Mouse (Mus musculus) limb, embryonic 14.5 days (tissue): ENCODE results near the gene Arfgap2. TPM values are rescaled to one million over a fixed set of nuclear protein-coding genes. Genes with fewer than 3 reads are reported as not detected.

Experiments used
- ATAC-seq: fragments of 200-750 bp; cut with Nextera tagmentation; 2 replicates; pipeline ENCODE4 v1.8.0; 2017; ENCODE audit warnings: low read depth, moderate number of reproducible peaks, moderate TSS enrichment; ENCODE audit not compliant: low FRiP score
- DNase-seq: peaks from one replicate; pipeline ENCODE4 v3.0.0-alpha.2; 2015; ENCODE audit warnings: low spot score
- H3K27ac ChIP-seq: fragments of 300-500 bp; sonication (generic); replicated peaks from 2 replicates; pipeline ENCODE4 v1.5.1; 2014; ENCODE audit warnings: low read depth, mild to moderate bottlenecking, low read length, moderate library complexity, mixed read lengths
- H3K27me3 ChIP-seq: fragments of 300-500 bp; sonication (generic); 2 replicates; pipeline ENCODE4 v1.6.1; 2014; ENCODE audit warnings: low read length, mixed read lengths; ENCODE audit not compliant: control insufficient read depth, insufficient read depth
- H3K36me3 ChIP-seq: fragments of 300-500 bp; sonication (generic); 2 replicates; pipeline ENCODE4 v1.6.1; 2014; ENCODE audit warnings: mild to moderate bottlenecking, low read length, moderate library complexity, mixed read lengths; ENCODE audit not compliant: control insufficient read depth, insufficient read depth
- H3K4me1 ChIP-seq: fragments of 300-500 bp; sonication (generic); 2 replicates; pipeline ENCODE4 v1.6.1; 2014; ENCODE audit warnings: antibody characterized with exemption, low read length, mixed read lengths; ENCODE audit not compliant: control insufficient read depth, insufficient read depth
- H3K4me2 ChIP-seq: fragments of 300-500 bp; sonication (generic); replicated peaks from 2 replicates; pipeline ENCODE4 v1.6.1; 2014; ENCODE audit warnings: low read depth, mild to moderate bottlenecking, low read length, moderate library complexity; ENCODE audit not compliant: severe bottlenecking
- H3K4me3 ChIP-seq: fragments of 300-500 bp; sonication (generic); replicated peaks from 2 replicates; pipeline ENCODE4 v1.5.1; 2014; ENCODE audit warnings: low read length
- H3K9ac ChIP-seq: fragments of 300-500 bp; sonication (generic); 2 replicates; pipeline ENCODE4 v1.6.1; 2014; ENCODE audit warnings: mild to moderate bottlenecking, low read depth, low read length, moderate library complexity; ENCODE audit not compliant: severe bottlenecking
- H3K9me3 ChIP-seq: fragments of 300-500 bp; sonication (generic); 2 replicates; pipeline ENCODE4 v1.6.1; 2016; ENCODE audit warnings: low read length; ENCODE audit not compliant: control insufficient read depth
- POLR2A ChIP-seq: fragments of 200-500 bp; IDR thresholded peaks from 2 replicates; pipeline ENCODE4 v1.8.0; 2012; ENCODE audit warnings: inconsistent platforms, mild to moderate bottlenecking, moderate library complexity, borderline replicate concordance; ENCODE audit not compliant: insufficient read depth, insufficient read length; ENCODE audit errors: extremely low read depth
- WGBS: fragments of 180-500 bp; shearing (Covaris S2); extraction: QIAGEN DNeasy Blood & Tissue Kit; methylation state at CpG from one replicate; pipeline ENCODE4 v1.1.7; 2014; 5-methylcytosine and 5-hydroxymethylcytosine counted together
- polyA plus RNA-seq, 2 experiments: library from polyadenylated mRNA; depleted of rRNA in 1 of 2; stranded (reverse) in 1 of 2; unstranded in 1 of 2; fragments of >200 nt; fragmentation: Nextera tagmentation in 1 of 2; extraction: Ambion mirVana in 1 of 2; gene quantifications; 2 replicates each; pipeline versions ENCODE4 v1.2.1 to v1.2.3; 2012 to 2014

Arfgap2 gene
- polyA plus RNA-seq, 2 experiments: 59.8 to 78.8 TPM

DNA sequence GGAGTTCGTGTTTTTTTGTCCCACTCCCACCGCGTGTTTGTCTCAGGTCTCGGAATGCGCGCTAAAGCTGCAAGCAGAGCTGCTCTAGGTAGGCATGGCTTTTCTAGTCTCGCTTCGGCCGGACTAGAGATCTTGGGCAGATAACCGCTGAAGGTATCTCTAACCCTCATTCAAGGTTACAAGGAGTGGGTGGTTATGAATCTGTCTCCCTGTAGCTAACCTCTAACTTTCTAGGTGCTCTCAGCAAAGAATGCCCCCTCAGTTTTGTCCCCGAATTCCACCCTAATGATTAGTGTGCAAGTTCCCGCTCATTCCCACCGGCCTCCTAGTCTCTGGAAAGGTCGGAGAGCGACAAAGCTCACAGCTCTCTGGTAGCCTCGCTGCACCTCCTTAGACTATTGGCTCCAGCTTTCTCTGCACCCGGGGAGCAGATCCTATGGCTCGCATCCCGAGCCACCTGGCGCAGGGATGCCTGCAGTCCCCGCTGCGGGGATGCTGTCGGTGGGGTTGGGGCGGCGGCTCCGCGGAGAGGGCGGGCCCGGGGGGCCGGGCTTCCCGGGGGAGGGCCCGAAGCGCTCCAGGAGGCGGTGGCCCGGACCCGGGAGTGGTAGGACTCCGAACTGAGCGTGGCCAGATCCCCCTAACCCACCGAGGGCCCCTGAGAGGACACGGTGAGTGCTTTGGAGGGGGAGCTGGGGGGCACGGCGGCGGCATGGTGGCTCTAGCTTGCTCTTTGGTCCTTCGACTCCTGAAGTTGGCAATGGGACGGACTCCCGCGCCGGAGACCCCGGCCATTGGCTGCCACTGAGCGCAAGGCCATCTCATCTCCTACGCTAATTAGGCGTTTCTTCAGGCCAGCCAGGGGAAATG, 8.3 kb upstream of the Arfgap2 start:
- H3K27me3 ChIP-seq: peaks cover 19% of the 10 kb centered on the region; the same call in 1 of the 2 replicates
- peaks cover 21% of the 10 kb centered on the region for H3K4me1 ChIP-seq
- peak overlapping the region; percentile 67 for H3K4me3 ChIP-seq
- H3K9me3 ChIP-seq: no peaks in the 10 kb centered on the region
- peak overlapping the region; percentile 95 for H3K4me2 ChIP-seq
- peak overlapping the region; percentile 69 for H3K9ac ChIP-seq
- peaks cover 8% of the 10 kb centered on the region for H3K36me3 ChIP-seq
- H3K27ac ChIP-seq: peak overlapping the region; percentile 77
- TF ChIP-seq POLR2A: no peak
- DNase-seq: peak; percentile 44
- 1% methylated on average over 39 of the region's 52 CpGs for WGBS
- ATAC-seq: peak; percentile 69

DNA sequence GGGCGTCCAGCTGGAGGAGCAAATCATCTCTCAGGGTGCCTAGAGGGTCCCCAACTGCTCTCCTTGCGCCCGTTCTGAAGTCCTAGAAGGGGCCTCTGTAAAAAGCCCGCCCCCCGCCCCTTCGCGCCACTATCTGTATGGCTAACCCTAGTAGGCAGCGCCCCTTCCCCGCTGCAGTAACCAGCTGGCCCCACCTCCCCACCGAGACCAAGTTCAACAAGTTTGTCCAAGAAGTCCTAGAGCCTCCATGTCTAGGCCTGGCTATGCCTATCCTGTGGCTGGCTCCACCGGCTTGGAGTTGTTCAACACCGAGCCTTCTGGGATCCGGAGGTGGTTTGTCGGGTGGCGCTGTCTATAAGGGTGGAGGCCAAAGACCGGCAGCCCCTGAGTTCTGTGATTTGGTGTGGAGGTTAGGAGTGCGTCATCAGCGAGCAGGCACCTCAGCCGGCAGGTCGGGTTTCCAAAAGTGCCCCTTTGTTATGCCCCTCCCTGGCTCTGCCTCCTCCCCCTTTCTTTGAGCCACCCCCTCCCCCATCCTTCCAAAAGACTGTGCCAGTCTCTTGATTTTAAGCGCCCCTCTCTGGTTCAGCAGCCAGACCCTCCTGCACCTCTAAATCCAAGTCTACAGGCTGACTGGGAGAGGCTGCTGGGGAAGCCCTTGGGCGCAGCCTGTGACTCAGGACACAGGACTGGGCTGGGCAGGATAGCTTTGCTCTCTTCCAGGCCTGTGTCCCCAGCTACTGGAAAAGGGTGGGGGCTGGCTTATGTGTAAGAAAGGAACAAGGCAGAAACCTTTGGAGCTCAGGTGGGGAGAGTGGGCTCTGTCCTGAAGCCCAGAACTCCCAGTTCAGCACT, 7.4 kb upstream of the Arfgap2 start:
- TF ChIP-seq POLR2A: no peak
- WGBS: under 1% methylated on average over 22 of the region's 22 CpGs
- Histone ChIP-seq H3K4me2 (peak overlapping the region; percentile 95), H3K4me3 (peak overlapping the region; percentile 67), H3K9ac (peak overlapping the region; percentile 69), H3K9me3 (no peaks in the 10 kb centered on the region), H3K27me3 (peaks cover 19% of the 10 kb centered on the region; the same call in 1 of the 2 replicates), H3K27ac (peak overlapping the region; percentile 77), H3K36me3 (peaks cover 15% of the 10 kb centered on the region), H3K4me1 (peaks cover 21% of the 10 kb centered on the region)
- ATAC-seq (peak; percentile 81), DNase-seq (peak; percentile 75)

DNA sequence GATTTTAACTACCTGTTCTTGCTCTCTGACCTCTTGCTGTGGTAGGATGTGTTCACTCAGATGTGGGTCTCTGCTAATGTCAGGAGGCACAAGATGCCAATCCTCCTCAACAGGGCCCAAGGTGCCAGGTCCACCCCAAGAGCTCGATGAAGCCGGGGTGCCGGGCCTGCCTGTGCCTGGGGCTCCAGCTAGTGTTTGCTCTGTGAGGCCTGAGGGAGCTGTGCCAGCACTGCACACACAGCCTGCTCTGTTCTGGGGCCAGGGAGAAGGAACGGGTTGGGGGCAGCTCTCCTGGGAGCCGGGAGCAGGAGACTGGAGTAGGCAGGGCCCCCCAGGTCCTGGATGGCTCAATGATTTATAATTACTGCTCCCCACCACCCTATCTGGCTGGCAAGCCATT, 6.7 kb upstream of the Arfgap2 start:
- H3K4me3 ChIP-seq: peak overlapping the region; percentile 67
- ATAC-seq (no peak), DNase-seq (no peak)
- H3K36me3 ChIP-seq: peaks cover 22% of the 10 kb centered on the region
- TF ChIP-seq POLR2A: no peak
- H3K4me2 ChIP-seq: peak overlapping the region; percentile 95
- H3K27ac ChIP-seq: peak overlapping the region; percentile 77
- peaks cover 21% of the 10 kb centered on the region for H3K4me1 ChIP-seq
- peaks cover 19% of the 10 kb centered on the region; the same call in 1 of the 2 replicates for H3K27me3 ChIP-seq
- WGBS: 53% methylated on average over 5 of the region's 5 CpGs
- no peaks in the 10 kb centered on the region for H3K9me3 ChIP-seq
- H3K9ac ChIP-seq: peak overlapping the region; percentile 69

DNA sequence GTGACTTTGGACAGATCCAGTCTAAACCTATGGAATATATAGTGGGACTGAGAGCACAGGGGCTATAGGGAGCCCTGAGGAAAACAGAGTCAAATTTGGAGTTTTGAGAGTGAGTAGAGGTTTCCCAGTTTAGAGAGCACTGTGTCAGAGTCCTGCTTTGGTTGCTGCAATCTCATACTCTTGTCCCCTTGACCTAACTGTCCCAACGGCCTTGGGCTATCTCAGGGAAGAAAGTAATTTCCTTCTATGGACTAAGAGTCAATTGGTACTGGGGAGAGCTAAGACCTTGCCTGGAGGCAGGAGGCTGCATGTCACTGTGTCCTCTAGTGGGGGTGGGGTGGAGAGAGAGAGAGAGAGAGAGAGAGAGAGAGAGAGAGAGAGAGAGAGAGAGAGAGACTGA, 5.9 kb upstream of the Arfgap2 start:
- Histone ChIP-seq H3K27me3 (peaks cover 19% of the 10 kb centered on the region; the same call in 1 of the 2 replicates), H3K4me3 (peak overlapping the region; percentile 67; the same call in 1 of the 2 replicates), H3K27ac (0 out of 2 replicates have a peak overlapping the region, but pooled peaks have one; percentile 77), H3K4me2 (peak overlapping the region; percentile 95), H3K9me3 (no peaks in the 10 kb centered on the region), H3K4me1 (peaks cover 21% of the 10 kb centered on the region), H3K9ac (0 out of 2 replicates have a peak overlapping the region, but pooled peaks have one; percentile 12), H3K36me3 (peaks cover 29% of the 10 kb centered on the region)
- WGBS: 43% methylated on average over 1 of the region's 1 CpGs
- no peak for DNase-seq
- no peak for TF ChIP-seq POLR2A
- ATAC-seq: no peak

DNA sequence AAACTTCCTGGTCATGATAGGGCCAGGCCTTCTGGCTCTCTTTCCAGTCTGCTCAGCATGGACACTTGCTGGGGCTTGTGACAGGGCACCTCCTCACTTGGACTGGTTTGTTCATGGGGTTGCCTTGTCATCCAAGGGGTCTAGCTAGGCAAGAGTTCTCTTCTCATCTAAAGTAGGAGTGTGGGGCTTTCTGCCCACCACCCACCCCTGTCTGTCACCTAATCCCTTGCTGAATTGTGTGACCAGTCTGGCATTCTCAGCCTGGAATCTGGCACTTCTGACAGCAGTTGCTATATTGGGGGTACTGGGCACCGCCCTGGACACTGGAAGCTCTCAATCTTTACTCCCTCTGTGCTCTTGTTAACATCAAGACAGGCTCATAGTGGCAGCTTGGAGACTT, 5.3 kb upstream of the Arfgap2 start:
- Histone ChIP-seq H3K36me3 (peaks cover 33% of the 10 kb centered on the region), H3K4me3 (no peak overlapping the region), H3K4me2 (no peak overlapping the region), H3K27me3 (peaks cover 15% of the 10 kb centered on the region; the same call in 1 of the 2 replicates), H3K9me3 (no peaks in the 10 kb centered on the region), H3K9ac (no peak overlapping the region), H3K27ac (no peak overlapping the region), H3K4me1 (peaks cover 24% of the 10 kb centered on the region)
- TF ChIP-seq POLR2A: no peak
- ATAC-seq (no peak), DNase-seq (no peak)
- 100% methylated on average over 1 of the region's 1 CpGs for WGBS
